Comparison of ENCODE assay signal across 14 mouse cellular contexts in the genomic region with DNA sequence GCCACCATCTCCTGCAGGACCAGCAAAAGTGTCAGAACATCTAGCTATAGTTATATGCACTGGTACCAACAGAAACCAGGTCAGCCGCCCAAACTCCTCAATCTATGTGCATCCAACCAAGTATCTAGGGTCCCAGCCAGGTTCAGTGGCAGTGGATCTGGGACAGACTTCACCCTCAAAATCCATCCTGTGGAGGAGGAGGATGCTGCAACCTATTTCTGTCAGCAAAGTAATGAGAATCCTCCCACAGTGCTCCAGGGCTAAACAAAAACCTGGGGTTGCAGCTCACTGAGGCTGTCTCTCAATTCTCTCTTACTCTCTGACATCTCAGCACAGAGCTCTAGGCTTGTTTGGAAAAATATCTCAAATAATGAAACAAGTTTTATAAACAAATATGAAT.
"Had no signal": no experiment of that assay in that cellular context is flagged by ENCODE, and none has a peak within 500 bp of the region (broad histone marks: within the 10 kb centered on the region; RNA-seq: fewer than 3 reads in every experiment).

No protein-coding gene starts in this region.

- DNase-seq: liver, postnatal 0 days; lung, adult 2 months; lung, postnatal 14 days; lung, postnatal 36 days; midbrain, embryonic 14.5 days; retina, postnatal 1 day; right cerebral cortex, postnatal 25 days; right cerebral cortex, postnatal 4 days; spleen, adult 18-20 months; thymus, adult 2 months; thymus, postnatal 25 days; thymus, postnatal 4 days had no signal

- ATAC-seq: liver, postnatal 0 days; lung, postnatal 0 days; midbrain, embryonic 16.5 days had no signal
